Mouse (Mus musculus): Measurements from ENCODE around the gene Pno1.

GRCm38 (mm10) chr11:17163956-17164355 lies 47.4 kb downstream of the Pno1 start:
- TF ChIP-seq POLR2A (IDR thresholded peaks at IDR 0.05; ENCODE audit: insufficient read depth, low read depth, low read length): no peak
- no peak for TF ChIP-seq CTCF (IDR thresholded peaks at IDR 0.05)
- no peak for TF ChIP-seq EP300 (IDR thresholded peaks at IDR 0.05; ENCODE audit: insufficient read depth, low read depth, low read length)
